Mouse (Mus musculus) hindbrain, embryonic 14.5 days (tissue): ENCODE measurements at regions not wholly inside any gene's neighbourhood (a gene's known extent, or its start where the extent isn't known, plus 50 kb on each side); places are given as distances from the start of the nearest gene placed in this dataset.
"Not testable (repeated sequence)": the region's sequence is repeated elsewhere in the genome, so short reads cannot be mapped to it uniquely, and the experiment has no call there.

Experiments
- ATAC-seq: fragments of 200-750 bp; cut with Nextera tagmentation; 2 replicates; pipeline ENCODE4 v1.8.0; 2017; ENCODE audit warnings: moderate number of reproducible peaks, mild to moderate bottlenecking, moderate TSS enrichment, moderate library complexity; ENCODE audit not compliant: low FRiP score
- DNase-seq: peaks from one replicate; pipeline ENCODE4 v3.0.0-alpha.2; 2015; ENCODE audit warnings: low spot score
- H3K27ac ChIP-seq: fragments of 300-500 bp; sonication (generic); 2 replicates; pipeline ENCODE4 v1.5.1; 2014; ENCODE audit warnings: mild to moderate bottlenecking, moderate library complexity
- H3K27me3 ChIP-seq: fragments of 300-500 bp; sonication (generic); 2 replicates; pipeline ENCODE4 v1.6.1; 2014; ENCODE audit warnings: mild to moderate bottlenecking, low read length, mixed read lengths; ENCODE audit not compliant: control insufficient read depth, insufficient read depth
- H3K36me3 ChIP-seq: fragments of 300-500 bp; sonication (generic); replicated peaks from 2 replicates; pipeline ENCODE4 v1.6.1; 2014; ENCODE audit not compliant: control insufficient read depth, insufficient read depth
- H3K4me1 ChIP-seq: fragments of 300-500 bp; sonication (generic); replicated peaks from 2 replicates; pipeline ENCODE4 v1.6.1; 2014; ENCODE audit warnings: antibody characterized with exemption, low read length, mixed read lengths; ENCODE audit not compliant: control insufficient read depth, insufficient read depth
- H3K4me2 ChIP-seq: fragments of 300-500 bp; sonication (generic); replicated peaks from 2 replicates; pipeline ENCODE4 v1.6.1; 2014; ENCODE audit warnings: mild to moderate bottlenecking, moderate library complexity
- H3K4me3 ChIP-seq: fragments of 300-500 bp; sonication (generic); replicated peaks from 2 replicates; pipeline ENCODE4 v1.5.1; 2014; ENCODE audit warnings: mild to moderate bottlenecking, low read length
- H3K9ac ChIP-seq: fragments of 300-500 bp; sonication (generic); 2 replicates; pipeline ENCODE4 v1.6.1; 2014
- H3K9me3 ChIP-seq: fragments of 300-500 bp; sonication (generic); 2 replicates; pipeline ENCODE4 v1.6.1; 2016; ENCODE audit warnings: low read length; ENCODE audit not compliant: control insufficient read depth
- WGBS: fragments of 180-500 bp; shearing (Covaris S2); extraction: QIAGEN DNeasy Blood & Tissue Kit; methylation state at CpG from one replicate; pipeline ENCODE4 v1.1.7; 2014; 5-methylcytosine and 5-hydroxymethylcytosine counted together

- Histone ChIP-seq H3K27ac (no peak overlapping the region), H3K36me3 (no peaks in the 10 kb centered on the region), H3K4me1 (no peaks in the 10 kb centered on the region), H3K27me3 (no peaks in the 10 kb centered on the region), H3K4me2 (no peak overlapping the region), H3K9me3 (0 out of 2 replicates have a peak, but pooled peaks cover 7% of the 10 kb centered on the region), H3K4me3 (no peak overlapping the region), H3K9ac (no peak overlapping the region)
- ATAC-seq (no peak), DNase-seq (no peak)
- 93% methylated on average over 2 of the region's 2 CpGs for WGBS
Measured at GRCm38 (mm10) chr2:98112023-98112422, 550.0 kb upstream of the Gm10801 start.

DNA sequence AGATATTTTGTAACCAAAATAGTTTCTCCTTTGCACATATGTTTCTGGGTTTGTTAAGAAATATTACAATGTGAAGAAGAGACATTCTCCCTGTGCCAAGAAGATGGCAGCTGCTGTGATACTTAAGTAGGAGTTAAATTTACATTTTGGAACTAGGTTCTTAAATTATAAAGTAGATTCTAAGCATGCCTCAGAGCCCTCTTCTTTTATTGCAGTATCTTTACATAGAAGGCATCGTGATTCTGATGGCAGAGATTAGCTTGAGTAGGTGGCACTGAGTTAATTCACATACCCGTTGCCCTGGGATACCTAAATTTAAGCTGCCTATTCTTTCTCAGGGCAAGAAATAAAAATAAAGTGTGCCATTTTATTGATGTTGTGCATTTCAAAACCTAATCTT lies 538.6 kb upstream of the Gm10801 start:
- no peak overlapping the region for H3K27ac ChIP-seq
- 81% methylated on average over 2 of the region's 2 CpGs for WGBS
- DNase-seq = no peak
- no peak overlapping the region for H3K9ac ChIP-seq
- H3K27me3 ChIP-seq = no peaks in the 10 kb centered on the region
- no peak overlapping the region for H3K4me2 ChIP-seq
- no peak for ATAC-seq
- no peak overlapping the region for H3K4me3 ChIP-seq
- H3K9me3 ChIP-seq = no peaks in the 10 kb centered on the region
- no peaks in the 10 kb centered on the region for H3K36me3 ChIP-seq
- H3K4me1 ChIP-seq = no peaks in the 10 kb centered on the region

- ATAC-seq (peak; percentile 68; the same call in 1 of the 2 replicates), DNase-seq (peak; percentile 53)
- Histone ChIP-seq H3K9me3 (no peaks in the 10 kb centered on the region), H3K4me2 (no peak overlapping the region), H3K27me3 (no peaks in the 10 kb centered on the region), H3K4me3 (no peak overlapping the region), H3K36me3 (no peaks in the 10 kb centered on the region), H3K9ac (no peak overlapping the region), H3K4me1 (no peaks in the 10 kb centered on the region), H3K27ac (no peak overlapping the region)
- 62% methylated on average over 2 of the region's 2 CpGs for WGBS
Measured at GRCm38 (mm10) chr2:98124646-98125045, 537.4 kb upstream of the Gm10801 start.

DNA sequence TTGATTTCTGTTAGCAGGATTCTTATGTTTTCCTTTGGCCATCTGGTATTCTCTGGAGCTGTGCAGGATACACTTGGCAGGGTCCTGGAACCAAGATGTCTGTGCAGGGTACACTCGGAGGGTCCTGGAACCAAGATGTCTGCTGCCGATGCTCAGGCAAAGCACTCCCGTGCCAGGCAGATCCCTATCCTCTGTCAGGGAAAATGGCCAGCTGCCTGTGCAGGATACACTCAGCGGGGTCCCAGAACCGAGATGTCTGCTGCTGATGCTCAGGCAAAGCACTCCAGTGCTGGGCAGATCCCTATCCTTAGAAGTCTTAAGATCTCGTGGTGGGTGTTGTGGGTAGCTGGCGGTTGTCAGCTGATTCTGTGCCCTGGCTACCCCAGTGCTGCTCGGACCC lies 521.6 kb upstream of the Gm10801 start:
- not testable (repeated sequence) for H3K27ac ChIP-seq, H3K27me3 ChIP-seq, H3K9me3 ChIP-seq, H3K36me3 ChIP-seq, ATAC-seq, H3K4me3 ChIP-seq, H3K4me2 ChIP-seq, DNase-seq, H3K9ac ChIP-seq, H3K4me1 ChIP-seq
- 89% methylated on average over 8 of the region's 8 CpGs for WGBS

- ATAC-seq = no peak
- no peaks in the 10 kb centered on the region for H3K9me3 ChIP-seq
- DNase-seq = no peak
Measured at GRCm38 (mm10) chr2:98143711-98144110, 518.3 kb upstream of the Gm10801 start.

More at GRCm38 (mm10) chr2:98143711-98144110, 518.3 kb upstream of the Gm10801 start:
- Histone ChIP-seq H3K4me1 (no peaks in the 10 kb centered on the region), H3K4me3 (no peak overlapping the region), H3K27me3 (no peaks in the 10 kb centered on the region), H3K9ac (no peak overlapping the region), H3K36me3 (no peaks in the 10 kb centered on the region), H3K4me2 (no peak overlapping the region), H3K27ac (no peak overlapping the region)
